Mouse (Mus musculus): ENCODE results near the gene Fam19a3. TPM values are rescaled to one million over a fixed set of nuclear protein-coding genes. Genes with fewer than 3 reads are reported as not detected.

Fam19a3 gene
- polyA plus RNA-seq (2012): 0.04 TPM in 1 of 2 replicates, not detected in the other

DNA sequence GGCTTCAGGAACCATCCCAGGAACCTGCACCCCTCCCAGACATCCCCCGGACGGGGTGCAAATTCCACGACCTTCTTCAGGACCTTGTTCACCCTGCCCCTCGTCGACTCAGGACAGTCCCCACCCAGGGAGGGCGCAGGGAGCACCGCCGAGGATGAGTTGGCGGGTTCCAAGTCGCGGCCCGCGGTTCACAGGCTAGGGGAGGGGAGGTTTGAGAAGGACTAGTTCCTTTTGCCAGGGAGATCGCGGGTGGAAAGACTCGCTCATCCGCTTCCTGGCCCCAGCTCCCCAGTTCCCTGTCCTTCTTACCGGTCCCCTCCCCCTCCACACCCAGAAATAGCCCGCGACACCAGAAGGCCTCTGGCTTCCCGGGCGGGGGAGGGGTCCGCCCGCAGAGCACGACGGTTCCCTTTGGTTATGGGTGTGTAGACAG is at the start of gene Fam19a3:
Fam19a3 (minus strand) TSS at position 370 of the 433 bp plus-strand sequence.

DNA sequence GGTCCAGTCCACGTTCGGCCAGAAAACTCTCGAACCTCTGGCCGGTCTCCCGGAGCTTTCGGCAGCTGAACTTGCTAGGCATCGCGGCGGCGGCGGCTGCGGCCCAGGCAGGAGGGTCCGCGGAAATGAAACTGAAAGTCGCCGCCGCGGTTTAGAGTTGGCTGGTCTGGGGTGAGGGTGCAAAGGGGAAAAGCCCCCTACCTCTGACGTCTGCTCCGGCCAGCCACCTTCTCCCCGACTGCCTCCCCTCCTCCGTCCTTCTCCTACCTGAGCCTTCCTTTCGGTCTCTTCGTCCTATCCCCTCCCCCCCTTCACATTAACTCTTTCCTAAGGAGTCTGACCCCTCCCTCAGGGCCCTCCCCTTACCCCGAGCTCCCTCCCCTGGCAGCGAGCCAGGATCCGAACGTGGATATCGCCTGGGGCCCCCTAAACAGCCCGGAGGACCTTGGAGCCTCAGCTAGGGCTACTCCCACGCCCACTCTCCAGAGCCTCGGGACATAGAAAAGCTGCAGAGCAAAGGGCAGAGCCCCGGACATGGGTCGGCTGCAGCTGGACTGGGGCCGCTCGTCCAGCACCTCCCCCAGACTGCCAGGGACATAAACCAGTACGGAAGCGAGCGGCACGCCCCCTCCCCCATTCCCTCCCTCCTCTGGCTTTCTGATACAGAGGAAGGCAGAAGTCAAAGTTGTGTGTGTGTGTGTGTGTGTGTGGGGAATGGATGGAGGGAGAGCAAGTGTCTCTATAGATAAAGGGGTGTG is 36.5 kb upstream of the Fam19a3 start, which contains the start of gene Mov10:
Mov10 (minus strand) TSS at position 573 of the 758 bp plus-strand sequence.

DNA sequence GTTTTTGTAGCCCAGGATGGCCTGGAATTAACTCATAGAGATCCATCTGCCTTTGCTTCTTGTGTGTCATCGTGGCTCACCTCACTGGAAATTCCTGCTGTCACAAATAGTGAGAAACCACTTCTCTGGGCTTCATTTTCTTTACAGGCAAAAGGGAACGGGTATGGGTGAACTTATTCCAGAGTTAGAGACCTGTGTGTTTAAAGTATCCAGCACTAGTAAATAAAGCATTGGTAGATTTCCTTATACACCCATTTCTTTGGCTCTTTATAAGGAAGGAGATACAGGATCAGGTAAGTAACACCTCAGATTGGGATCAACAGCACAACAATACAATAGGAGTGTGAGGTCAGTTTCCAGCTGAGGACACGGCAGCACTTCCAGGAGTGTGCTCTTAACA is 6.4 kb upstream of the Fam19a3 start, which contains the start of gene Rhoc:
Rhoc (plus strand) TSS at position 301 of the 400 bp plus-strand sequence.

DNA sequence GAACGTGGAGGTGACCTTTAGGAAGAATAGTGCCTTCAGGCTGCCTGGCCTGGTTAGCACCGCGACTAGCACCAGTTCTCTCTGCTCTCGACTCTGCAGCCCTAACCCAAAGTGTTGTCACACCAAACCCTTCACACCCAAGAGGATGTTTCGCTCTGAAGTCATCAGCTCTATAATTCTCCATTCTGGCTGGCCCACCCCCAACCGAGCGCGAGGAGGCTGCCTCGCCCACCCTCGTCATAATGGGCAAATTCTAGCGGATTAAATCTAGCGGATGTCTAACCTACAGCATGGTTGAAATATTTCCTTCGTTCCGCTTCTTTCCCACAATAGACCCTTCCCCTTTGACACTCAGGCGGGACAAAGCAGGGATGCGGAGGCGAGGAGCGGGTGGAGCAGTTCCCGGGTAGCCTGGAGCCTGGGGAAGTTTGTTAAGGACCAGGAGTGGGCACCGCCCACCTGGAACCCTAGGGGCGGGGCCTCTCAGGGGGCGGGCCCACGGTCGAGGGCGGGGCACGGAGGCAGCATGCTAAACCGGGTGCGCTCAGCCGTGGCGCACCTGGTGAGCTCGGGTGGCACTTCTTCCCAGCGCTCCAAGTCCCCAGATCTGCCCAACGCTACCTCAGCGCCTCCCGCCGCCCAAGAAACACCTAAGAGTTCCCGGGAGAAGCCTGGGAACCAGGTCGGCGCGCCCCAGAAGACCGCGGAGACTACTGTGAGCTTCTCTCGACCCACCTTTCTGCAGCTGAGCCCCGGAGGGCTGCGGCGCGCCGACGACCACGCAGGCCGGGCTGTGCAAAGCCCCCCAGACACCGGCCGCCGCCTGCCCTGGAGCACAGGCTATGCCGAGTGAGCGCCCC is 849 bp downstream of the Fam19a3 start, which contains the start of gene Ppm1j:
Ppm1j (plus strand) TSS at position 496 of the 860 bp plus-strand sequence.

Other genes starting within 250 kb of the Fam19a3 start
- gene Slc16a1, start 143.2 kb downstream of the Fam19a3 start, polyA plus RNA-seq (2012): 42.1 and 50.1 TPM in 2 replicates
- gene Ppm1j, start 784 bp downstream of the Fam19a3 start, polyA plus RNA-seq (2012): 1.4 and 1.9 TPM in 2 replicates
- 1.9 and 4.0 TPM in 2 replicates for gene Rhoc, start 6.5 kb upstream of the Fam19a3 start, polyA plus RNA-seq (2012)
- gene Mov10, start 36.7 kb upstream of the Fam19a3 start, polyA plus RNA-seq (2012): 18.0 and 22.3 TPM in 2 replicates
- 9.1 and 12.1 TPM in 2 replicates for gene St7l, start 82.2 kb upstream of the Fam19a3 start, polyA plus RNA-seq (2012)
- 15.5 and 17.8 TPM in 2 replicates for gene Capza1, start 82.7 kb upstream of the Fam19a3 start, polyA plus RNA-seq (2012)
- 0.05 and 0.08 TPM in 2 replicates for gene Wnt2b, start 180.1 kb upstream of the Fam19a3 start, polyA plus RNA-seq (2012)